Mouse (Mus musculus) gastrocnemius, postnatal 14 days (tissue): ENCODE data around the gene Gm5269. TPM values are rescaled to one million over a fixed set of nuclear protein-coding genes. Genes with fewer than 3 reads are reported as not detected.

Experiments used
- DNase-seq: peaks from one replicate; pipeline ENCODE4 v3.0.0; 2021; ENCODE audit warnings: mixed read lengths
- intact Hi-C: fragments of 180-260 bp; cut with DNase I; formaldehyde crosslinking; loops from one replicate; pipeline ENCODE4 v1.15.1; 2025; ENCODE audit warnings: low total_unique reads
- long read RNA-seq, 2 experiments: library from polyadenylated mRNA; stranded (forward); transcript quantifications; one replicate each; pipeline ENCODE4 v2.0.0; 2021
- total RNA-seq, 2 experiments: library from RNA; stranded (reverse); gene quantifications; 2 replicates each; pipeline ENCODE4 v1.2.3; 2021

The Gm5269 gene
- total RNA-seq, result not detected
- long read RNA-seq, experiment 1, result 0 reads
- long read RNA-seq, experiment 2, result 0 reads

DNA sequence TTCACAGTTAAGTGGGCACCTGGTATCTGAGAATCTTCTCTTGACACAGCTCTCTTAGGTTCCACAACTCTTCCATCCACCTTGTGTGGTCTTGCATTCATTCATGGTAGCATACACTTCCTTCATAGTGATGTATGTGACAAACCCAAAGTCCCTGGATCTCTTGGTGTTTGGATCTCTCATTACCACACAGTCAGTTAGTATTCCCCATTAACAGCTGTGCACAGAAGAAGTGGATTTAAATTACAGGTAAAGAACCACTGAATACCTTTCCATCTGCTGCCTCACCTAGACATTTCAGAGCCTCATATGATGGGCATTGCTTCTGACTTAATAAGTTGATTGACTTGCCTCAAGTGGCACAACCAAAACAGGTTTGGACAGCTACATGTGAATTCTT, at the start of gene Gm5269:
Gene Gm5269 (minus strand): TSS at position 101 of the 400 bp plus-strand sequence.
- no peak for DNase-seq
- intact Hi-C loops, result no loop called here

DNA sequence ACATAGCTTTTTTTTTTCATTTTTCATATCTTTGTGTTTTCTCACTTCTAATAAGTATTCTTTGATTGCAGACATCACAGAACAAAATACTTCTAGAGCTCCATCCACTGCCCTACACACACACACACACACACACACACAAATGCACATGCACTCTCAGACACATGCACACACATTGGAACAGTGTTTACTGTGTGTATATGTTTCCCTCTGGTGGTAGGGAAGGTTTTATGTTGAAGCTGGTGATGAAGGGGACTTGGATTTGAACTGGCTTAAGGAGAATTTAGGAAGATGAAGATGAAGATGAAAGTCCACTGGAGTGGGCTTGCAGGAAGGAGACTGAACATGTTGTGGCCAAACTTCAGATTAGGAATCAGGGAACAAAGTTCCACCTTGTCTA, 41.1 kb upstream of the Gm5269 start:
- intact Hi-C loops, result no loop called here
- no peak for DNase-seq

DNA sequence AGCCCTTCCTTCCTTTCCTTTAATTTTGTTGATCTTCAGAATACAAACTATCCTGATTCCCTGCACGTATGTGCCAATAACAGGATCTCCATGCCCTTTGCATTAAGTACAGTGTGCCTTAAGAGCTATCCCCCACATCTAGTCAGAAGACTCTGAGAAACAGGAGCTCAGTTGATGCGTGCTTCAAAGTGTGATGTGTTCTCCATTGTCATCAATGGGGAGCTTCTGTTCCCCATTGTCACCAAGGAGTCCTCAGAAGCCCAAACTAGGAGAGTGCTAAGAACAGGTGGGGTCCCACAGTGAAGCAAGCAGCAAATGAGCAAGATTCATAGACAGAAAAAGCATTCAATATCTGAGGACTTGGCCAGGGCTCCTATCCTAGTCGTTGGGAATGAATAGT, 36.8 kb upstream of the Gm5269 start:
- no peak for DNase-seq
- intact Hi-C loops, result no loop called here

DNA sequence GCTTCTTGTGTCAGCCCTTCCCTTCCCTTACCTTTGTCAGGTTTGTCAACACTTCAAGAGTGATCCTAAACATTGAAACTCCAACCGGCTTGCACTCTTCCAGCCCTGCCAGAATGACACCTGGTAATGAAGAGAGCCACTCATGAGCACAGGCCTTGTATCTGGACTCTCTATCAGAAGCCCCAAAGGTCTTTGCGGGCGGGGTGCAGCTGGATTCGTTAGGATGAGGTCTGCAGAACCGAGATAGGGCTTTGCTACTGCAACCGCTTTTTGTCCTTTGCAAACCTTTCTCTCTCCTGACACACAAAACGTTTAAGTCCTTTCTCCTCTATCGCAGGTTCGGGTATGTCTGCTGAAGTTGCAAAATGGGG, 36.3 kb upstream of the Gm5269 start, which contains the start of gene Slc40a1:
Gene Slc40a1 (minus strand): TSS at position 131 of the 371 bp plus-strand sequence.
- intact Hi-C loops, result no loop called here
- DNase-seq, result no peak

DNA sequence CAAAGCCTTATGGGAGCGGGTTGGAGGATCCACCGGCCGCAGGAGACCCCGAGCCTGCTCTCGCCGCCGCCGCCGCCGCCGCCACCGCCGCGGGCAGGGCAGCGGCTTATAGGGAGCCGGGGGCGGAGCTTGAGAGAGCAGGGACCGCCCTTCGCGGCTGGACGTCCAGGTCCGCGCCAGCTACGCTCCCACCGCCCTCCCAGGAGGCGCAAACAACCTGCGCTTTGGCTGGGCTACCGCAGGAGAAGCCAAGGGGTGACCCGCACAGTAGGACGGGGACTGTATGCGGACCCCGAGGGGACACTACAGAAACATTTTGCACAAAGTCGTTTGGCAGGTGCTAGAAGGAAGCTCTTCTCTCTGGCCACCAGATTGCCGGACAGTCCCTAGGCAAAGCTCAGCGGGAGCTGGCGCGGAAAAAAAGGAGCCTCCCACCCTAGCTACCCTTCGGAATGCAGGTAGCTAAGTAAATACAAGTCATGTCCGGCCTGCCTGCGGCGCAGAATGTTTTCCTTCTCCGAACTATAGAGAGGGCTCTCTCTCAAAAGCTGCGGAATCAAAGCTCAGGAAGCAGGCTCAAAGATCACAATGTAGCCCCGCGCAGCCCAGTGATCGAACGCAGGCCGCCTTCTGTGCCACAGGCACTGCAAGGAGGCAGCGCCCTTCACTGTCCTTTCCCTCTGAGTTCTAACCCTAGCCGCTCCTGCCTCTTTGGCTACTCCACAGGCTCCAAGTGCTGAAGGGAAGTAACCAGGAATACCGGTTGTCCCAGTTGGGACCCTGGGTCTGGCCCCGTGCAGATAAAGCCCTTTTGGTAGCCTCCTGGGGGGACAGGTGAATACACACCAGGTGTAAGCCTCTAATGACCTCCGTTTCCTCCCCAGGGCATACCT, 35.7 kb upstream of the Gm5269 start:
- intact Hi-C loops, result no loop called here

DNA sequence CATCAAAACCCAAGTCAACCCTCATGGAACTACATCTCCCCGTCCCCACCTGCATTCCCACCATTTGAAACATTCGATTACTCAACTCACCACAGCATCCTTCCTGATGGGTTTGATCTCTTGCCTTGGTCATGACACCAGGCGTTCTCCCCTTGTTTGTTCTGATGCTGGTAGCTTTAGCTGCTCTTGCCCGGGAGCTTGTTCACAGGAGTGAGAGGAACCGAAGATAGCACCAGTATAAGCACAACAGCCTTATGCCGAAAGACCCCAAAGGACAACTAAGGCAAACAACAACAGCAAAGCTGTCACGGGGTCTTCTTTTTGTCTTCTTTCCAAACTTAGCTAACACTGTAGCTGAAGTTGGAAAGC, 35.0 kb upstream of the Gm5269 start:
- DNase-seq, result no peak
- intact Hi-C loops, result no loop called here

More for the DNA sequence above, 35.7 kb upstream of the Gm5269 start:
- DNase-seq, result peak; percentile 85

DNA sequence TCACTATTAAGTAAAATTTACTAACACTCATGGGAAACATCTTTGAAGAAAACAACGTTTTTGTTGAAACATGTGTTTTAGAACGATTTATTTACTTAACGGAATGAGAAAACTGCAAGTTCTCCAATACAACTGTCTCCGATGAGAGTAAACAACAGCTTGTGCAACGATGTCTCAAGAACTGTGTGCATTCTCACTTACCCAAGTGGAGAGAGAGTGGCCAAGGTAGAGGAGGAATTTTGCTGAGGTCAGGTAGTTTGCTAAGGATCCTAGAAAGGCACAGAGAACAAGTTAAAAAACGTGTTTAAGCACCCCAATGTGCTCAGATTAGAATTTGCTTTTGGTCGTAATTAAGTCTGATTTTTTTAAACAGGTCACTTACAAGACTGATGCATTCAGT, 34.4 kb upstream of the Gm5269 start:
- no peak for DNase-seq
- intact Hi-C loops, result no loop called here

DNA sequence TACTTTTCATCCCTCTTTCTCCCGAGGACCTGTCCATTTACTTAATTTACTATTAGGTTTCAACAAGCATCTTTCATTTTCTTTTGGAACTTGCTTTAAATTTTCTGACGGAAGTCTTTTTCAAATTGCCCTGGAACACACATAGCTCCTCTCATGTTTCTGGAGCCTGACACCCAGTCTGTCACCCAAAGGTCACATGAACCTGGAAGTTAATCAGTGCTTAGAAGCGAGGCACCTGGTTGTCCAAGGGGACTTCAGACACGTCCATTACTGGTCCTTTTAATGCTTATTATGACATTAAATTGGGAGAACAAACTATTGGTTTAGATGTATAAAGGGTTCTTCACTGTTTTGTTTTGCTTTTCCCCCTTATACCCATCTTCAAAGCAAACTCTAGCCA, 33.2 kb upstream of the Gm5269 start:
- intact Hi-C loops, result no loop called here
- no peak for DNase-seq

DNA sequence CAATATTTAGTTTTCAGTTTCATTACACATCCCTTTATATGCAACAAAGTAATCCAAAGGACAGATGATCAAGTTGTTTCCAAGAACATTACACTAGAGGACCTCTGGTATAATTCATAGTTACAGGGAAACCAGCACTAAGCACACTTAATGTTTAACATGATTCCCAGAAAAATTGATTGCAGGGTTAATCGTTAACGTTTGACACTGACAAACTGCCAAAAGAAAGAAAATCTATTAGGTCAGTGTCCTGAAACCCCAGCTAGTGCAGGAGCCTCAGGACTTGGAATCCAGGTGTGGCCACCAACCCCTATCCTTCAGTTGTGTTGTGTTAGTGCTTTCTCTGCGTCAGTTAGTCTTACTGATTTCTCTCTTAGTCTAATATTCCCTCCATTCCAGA, 30.6 kb upstream of the Gm5269 start:
- intact Hi-C loops, result no loop called here
- DNase-seq, result no peak

DNA sequence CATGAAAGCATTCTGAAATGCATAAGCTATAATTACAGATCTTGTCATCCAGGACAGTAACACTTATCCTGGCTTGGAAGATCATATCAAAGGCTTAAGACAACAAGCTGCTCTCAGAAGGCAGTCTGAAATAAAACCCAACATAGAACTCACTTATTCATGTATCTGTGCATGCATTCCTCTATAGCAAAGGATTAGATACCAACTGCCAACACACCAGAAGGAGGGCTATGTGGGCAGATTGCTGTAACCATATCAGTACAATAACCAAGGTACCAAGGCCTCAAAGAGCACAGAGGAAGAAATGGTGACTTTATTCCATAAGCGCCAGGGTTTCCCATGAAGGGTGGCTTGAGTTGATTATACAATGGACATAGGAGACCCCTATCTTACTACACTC, 29.7 kb upstream of the Gm5269 start:
- intact Hi-C loops, result no loop called here
- no peak for DNase-seq

DNA sequence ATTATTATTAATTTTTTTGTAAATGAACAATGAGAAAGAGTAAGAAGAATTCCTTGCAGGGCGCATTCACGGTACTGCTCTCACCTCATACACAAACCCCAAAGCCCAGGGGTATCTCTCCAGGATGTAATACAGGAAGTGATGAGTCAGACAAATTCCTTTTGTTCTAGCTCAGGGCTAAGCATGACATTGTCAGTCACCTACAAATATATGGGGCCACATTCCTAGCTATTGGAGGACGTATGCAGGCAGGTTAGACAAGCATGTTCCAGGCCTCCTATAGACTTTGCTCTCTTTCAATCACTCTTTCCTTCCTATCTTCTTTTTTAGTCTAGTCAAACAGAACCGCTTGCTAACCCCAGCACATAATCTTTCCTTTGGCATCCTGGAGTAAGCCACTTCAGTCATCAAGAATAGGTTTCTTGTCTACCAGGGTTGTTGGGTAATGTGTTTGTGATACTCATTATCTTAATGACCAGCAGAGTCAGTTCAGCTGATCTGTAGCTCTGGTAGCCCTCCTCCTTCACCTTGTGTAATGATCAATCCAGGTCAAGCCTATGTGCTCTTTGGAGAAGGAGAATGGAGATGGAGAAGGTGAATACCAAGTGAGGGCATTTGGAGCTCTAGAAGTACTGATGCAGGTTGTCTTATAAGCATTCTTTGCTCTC, 27.2 kb upstream of the Gm5269 start:
- intact Hi-C loops, result no loop called here
- no peak for DNase-seq

DNA sequence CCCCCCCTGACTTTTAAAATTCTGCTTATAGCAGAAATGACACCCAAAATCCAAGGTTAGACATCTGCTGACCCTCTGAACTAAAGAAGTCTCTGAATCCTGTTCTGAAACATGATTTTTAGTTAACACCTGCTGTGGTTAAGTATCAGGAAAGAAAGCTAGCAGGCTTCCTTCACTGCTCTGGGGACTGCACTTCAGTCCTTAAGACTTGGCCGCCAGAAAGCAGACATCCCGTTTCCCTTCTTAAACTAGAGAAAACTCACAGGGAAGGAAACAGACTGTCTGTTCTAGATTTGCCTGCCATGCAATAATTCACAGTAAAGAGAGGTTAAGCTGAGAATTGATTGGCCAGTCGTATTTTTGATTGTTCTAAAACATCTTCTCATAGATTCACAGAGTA, 26.1 kb upstream of the Gm5269 start:
- intact Hi-C loops, result no loop called here
- no peak for DNase-seq

DNA sequence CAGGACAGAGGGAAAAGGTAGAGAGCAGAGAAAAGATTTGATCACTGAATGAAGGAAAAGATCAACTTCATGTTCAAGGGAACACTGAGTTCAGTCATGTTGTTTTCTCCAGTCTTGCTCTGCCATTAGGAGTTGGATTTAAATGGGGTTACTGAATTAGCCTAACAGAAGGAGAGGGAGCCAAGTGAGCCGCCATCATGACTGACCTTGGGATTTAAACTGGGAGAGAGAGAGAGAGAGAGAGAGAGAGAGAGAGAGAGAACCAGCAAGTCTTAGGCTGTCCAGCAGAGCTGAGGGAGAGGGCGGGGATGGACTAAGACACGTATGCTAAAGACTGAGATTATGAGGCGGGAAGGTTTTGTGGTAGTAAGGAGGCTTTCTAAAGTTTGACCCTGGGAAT, 24.2 kb upstream of the Gm5269 start:
- intact Hi-C loops, result no loop called here
- no peak for DNase-seq

DNA sequence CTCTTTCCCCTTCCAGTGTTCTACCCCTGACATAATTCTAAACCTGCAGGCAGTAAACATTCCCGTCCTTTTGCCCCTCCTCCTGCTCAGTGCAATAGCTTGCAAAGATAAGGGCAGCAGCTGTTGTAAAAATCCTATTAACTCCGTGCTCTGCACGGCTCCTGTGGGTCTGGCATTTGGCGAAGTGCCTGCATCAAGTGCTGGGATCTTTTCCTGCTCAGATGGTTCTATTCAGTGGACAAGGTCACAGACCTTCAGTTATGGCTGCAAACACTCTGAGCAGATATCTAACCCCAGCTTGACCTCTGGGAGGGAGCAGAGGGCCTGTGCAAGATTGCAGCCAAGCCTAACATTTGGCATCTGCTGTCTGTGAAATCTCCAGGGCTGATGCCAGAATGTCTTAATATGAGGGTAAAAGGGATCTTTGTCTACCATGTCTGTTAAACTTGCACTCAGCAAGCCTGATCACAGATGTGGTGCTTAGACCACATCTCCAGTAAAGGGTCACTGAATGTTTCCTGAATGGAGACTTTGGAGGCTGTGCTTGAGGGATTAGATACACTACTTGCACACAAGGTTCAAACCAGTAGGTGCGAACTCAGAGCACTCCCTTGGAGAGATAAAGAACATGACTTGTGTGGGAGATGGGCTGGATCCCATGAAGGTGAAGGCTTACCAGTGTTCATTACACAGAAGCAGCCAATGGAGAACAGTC, 15.2 kb upstream of the Gm5269 start:
- intact Hi-C loops, result no loop called here
- peak; percentile 24 for DNase-seq

DNA sequence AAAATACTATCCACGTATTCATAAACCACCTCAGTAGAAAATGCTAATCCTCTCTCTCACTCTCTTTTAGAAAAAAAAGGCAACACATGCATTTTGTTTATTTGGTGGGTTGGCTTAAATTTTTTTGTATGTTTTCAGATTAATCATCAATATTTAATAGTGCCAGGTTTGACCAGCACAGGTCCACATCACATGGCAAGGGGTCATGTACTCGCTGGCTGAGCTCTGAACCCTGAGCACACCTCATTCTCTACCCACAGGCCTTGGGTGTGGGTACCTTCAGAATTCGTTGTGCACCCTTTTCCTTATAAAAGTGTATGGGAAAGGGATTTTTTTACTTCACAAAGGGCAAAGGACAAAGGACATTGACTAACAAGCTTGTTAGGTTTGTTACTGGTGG, 14.1 kb upstream of the Gm5269 start:
- intact Hi-C loops, result no loop called here
- no peak for DNase-seq

DNA sequence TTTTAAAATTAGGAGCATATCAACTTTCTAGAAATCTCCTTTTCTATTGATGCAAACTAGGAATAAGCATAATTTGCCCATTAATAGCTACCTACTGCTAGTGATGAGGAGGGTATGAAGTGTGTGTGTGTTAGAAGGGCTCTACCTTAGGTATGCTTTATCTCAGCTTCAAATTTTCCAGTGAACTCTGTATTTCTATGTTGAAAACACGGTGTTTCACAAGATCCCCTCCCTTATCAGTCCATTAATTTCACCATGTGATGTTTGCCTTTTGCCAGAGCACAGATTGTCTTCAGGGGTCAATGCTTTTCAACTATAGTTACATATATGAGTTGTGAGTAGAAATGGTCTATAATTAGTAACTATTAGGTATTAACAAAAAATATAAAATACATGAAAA, 8.0 kb upstream of the Gm5269 start:
- no peak for DNase-seq
- intact Hi-C loops, result no loop called here

DNA sequence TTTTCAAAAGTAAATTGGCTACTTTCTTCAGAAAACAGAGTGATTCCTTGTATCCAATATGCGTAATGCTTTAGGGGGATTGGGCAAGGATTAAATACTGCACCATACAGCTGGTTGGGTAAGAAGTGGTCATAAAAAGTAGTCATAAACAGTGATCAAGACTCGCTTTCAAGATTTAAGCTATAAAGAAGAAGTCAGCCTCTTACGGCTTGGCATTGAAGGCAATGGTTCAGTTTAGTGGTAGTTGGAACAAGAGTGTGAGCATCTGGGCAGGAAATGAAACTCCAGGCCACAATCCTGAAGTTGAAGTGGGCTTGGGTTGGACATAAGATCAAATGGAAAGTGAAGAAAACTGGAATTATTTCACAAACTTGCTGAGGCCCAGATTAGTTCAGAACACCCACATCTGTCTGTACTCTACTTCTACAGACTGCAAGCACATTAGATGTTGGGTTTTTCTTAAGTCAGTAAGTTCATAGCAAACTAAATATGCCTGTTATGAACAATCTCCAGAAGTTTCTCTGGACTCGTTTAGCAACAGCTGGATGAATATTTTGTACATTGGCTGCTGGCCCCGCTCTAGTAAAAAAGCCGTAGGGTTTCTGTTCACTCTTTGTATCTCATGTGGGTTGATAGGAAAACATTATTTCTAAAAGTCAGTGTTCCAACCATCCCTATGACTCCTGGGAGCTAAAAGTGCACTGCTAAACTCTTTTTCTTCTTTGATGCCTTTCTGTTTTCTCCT, 4.3 kb upstream of the Gm5269 start:
- DNase-seq, result peak; percentile 32
- intact Hi-C loops, result no loop called here

DNA sequence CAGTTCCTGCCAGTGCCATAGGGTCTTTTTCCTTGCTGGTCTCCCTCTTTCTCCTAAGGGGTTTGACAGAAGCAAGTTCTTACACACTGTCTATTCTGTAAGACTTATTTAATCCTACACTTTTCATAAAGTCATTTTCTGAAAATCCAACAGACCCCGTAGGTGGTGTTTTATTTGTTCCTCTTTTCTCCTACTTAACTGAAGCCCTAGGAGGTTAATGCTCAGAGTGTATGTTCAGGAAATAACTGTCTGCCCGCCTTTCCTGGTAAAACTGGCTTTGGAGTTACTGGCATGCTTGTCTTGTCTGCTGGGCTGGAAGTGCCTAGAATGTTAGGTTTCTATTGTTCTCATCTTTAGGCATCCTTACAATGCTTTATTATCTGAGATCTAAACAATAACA, 1.9 kb upstream of the Gm5269 start:
- no peak for DNase-seq
- intact Hi-C loops, result no loop called here

DNA sequence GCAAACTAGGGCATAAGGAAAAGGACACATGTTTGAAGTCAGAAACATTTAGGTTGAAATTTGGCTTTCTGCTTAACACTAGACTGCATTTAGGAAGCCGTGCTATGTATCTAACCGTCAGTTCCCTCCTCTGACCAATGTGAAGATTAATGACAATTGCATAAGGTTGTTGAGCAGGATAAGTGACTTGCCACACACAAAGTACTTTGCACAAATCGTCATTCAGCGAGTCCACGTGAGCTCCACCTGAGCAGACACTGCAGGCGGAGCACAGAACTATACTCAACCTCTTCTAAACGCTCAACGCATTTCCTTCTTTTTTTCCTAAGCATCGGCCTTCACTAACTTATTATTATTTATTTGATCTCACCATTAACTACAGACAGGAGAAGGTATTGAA, 3.3 kb downstream of the Gm5269 start:
- intact Hi-C loops, result no loop called here
- no peak for DNase-seq

DNA sequence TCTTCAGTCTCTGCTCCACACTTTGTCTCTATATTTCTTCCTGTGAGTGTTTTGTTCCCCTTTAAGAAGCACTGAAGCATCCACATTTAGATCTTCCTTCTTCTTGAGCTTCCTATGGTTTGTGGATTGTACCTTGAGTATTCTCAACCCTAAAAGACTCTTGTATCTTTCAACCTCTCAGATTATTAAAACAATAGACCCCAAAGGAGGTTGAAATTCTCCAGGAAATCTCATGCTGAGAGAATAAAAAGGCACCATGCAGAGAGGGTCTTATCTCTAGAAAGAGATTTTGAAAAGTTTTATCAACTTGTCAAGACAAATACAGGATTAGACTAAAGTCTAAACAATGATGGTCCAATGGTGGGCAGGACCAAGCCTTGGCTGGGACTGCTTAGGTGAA, 6.7 kb downstream of the Gm5269 start:
- no peak for DNase-seq

More for the DNA sequence above, 6.7 kb downstream of the Gm5269 start:
- intact Hi-C loops, result no loop called here
